Mouse (Mus musculus): Measurements from ENCODE around the gene Mtfmt. TPM values are rescaled to one million over a fixed set of nuclear protein-coding genes. Genes with fewer than 3 reads are reported as not detected.

The Mtfmt gene
- total and polyA plus RNA-seq, 3 experiments = 8.3 to 27.9 (median 16.0) TPM

DNA sequence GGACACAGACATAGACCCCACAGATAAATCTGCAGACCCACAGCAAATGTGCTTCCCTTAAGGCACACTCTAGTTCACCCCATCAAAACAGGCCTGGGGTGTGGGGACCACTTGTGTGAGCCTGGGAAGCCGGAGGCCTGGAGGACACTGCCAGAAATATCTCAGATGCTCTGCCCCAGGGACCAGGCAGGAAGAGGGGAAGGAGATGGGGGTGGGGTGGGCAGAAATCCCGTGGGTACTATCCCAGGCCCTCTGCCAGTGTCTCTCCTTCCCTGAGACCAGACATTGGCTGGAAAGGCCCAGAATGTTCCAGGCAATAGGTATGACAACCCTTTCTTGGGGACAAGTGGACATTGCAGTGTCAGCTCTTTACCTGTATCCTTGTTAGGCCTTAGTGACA, 42.0 kb upstream of the Mtfmt start:
- Histone ChIP-seq H3K9me3 (replicated peaks) (peaks cover 5% of the 10 kb centered on the region), H3K4me3 (ENCODE audit: low read depth, low read length) (no peak overlapping the region), H3K27me3 (ENCODE audit: insufficient read depth, low read length) (peaks cover 49% of the 10 kb centered on the region), H3K4me1 (ENCODE audit: insufficient read depth, low read depth, low read length) (peaks cover 6% of the 10 kb centered on the region), H3K36me3 (replicated peaks) (no peaks in the 10 kb centered on the region)
- ATAC-seq (ENCODE audit: extremely low read depth, insufficient number of reproducible peaks, low FRiP score, poor library complexity, severe bottlenecking) (no peak), DNase-seq (ENCODE audit: low spot score) (no peak)
- TF ChIP-seq CTCF (IDR thresholded peaks at IDR 0.05; ENCODE audit: low read depth, low read length) = no peak
- TF ChIP-seq GATA1 (IDR thresholded peaks at IDR 0.05; ENCODE audit: borderline replicate concordance, low read length) = no peak
- no peak for TF ChIP-seq TAL1 (conservative IDR thresholded peaks at IDR 0.05; ENCODE audit: low read depth, low read length)
- TF ChIP-seq POLR2AphosphoS5 (IDR thresholded peaks at IDR 0.05; ENCODE audit: insufficient replicate concordance, low read depth, low read length) = no peak
- TF ChIP-seq GATA2 (IDR thresholded peaks at IDR 0.05; ENCODE audit: borderline replicate concordance, low read depth, low read length) = no peak

DNA sequence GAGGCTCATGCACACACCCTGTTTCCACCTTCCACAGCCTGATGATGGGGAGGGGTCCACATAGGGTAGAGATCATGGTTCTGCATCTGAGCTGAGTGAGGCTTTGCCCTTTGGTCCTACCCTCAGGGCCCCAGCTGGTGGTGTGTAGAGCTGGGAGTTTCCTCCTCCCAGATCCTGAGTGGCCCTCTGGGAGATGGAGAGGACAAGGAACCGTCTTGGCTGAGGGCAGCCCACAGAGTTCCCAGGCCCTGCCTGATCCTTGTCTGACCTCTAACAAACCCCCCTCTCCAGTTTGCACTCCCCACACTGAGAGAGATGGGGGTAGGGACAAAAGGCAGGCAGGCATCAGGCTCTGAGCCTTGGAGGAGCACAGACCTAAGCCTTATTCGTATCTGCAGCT, 41.2 kb upstream of the Mtfmt start:
- H3K27me3 ChIP-seq (ENCODE audit: insufficient read depth, low read length) = peaks cover 50% of the 10 kb centered on the region
- peaks cover 7% of the 10 kb centered on the region for H3K4me1 ChIP-seq (ENCODE audit: insufficient read depth, low read depth, low read length)
- no peak for ATAC-seq (ENCODE audit: extremely low read depth, insufficient number of reproducible peaks, low FRiP score, poor library complexity, severe bottlenecking)
- TF ChIP-seq GATA2 (IDR thresholded peaks at IDR 0.05; ENCODE audit: borderline replicate concordance, low read depth, low read length) (no peak), CTCF (IDR thresholded peaks at IDR 0.05; ENCODE audit: low read depth, low read length) (no peak), TAL1 (conservative IDR thresholded peaks at IDR 0.05; ENCODE audit: low read depth, low read length) (no peak), GATA1 (IDR thresholded peaks at IDR 0.05; ENCODE audit: borderline replicate concordance, low read length) (no peak), POLR2AphosphoS5 (IDR thresholded peaks at IDR 0.05; ENCODE audit: insufficient replicate concordance, low read depth, low read length) (no peak)
- DNase-seq (ENCODE audit: low spot score) = no peak
- H3K9me3 ChIP-seq (replicated peaks) = peaks cover 5% of the 10 kb centered on the region
- no peaks in the 10 kb centered on the region for H3K36me3 ChIP-seq (replicated peaks)
- no peak overlapping the region for H3K4me3 ChIP-seq (ENCODE audit: low read depth, low read length)

DNA sequence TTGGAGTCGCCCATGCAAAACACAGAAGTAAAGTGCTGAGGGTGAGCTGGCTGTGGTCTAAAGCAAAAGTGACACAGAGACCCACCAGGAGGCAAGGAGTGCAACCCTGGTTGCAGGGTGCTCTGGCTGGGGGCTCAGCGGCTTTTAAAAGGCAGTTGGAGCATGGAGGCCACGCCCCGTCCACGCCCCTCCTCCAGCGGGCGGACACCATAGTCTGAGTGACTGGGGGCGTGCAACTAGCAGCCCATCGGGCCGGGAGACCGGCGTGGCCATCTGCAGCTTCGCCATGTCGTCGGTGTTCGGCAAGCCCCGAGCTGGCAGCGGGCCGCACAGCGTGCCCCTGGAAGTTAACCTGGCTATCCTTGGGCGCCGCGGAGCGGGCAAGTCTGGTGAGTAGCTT, 37.3 kb upstream of the Mtfmt start, which contains the start of gene Rasl12:
Rasl12 (plus strand) TSS at position 228 of the 400 bp plus-strand sequence.
- H3K27me3 ChIP-seq (ENCODE audit: insufficient read depth, low read length) = peaks cover 44% of the 10 kb centered on the region
- DNase-seq (ENCODE audit: low spot score) (no peak), ATAC-seq (ENCODE audit: extremely low read depth, insufficient number of reproducible peaks, low FRiP score, poor library complexity, severe bottlenecking) (no peak)
- H3K4me3 ChIP-seq (ENCODE audit: low read depth, low read length) = no peak within 1 kb of the TSS; the same call in 1 of the 2 replicates
- TF ChIP-seq CTCF (IDR thresholded peaks at IDR 0.05; ENCODE audit: low read depth, low read length) (no peak), POLR2AphosphoS5 (IDR thresholded peaks at IDR 0.05; ENCODE audit: insufficient replicate concordance, low read depth, low read length) (no peak), GATA1 (IDR thresholded peaks at IDR 0.05; ENCODE audit: borderline replicate concordance, low read length) (no peak), TAL1 (conservative IDR thresholded peaks at IDR 0.05; ENCODE audit: low read depth, low read length) (no peak), GATA2 (IDR thresholded peaks at IDR 0.05; ENCODE audit: borderline replicate concordance, low read depth, low read length) (no peak)
- H3K9me3 ChIP-seq (replicated peaks) = no peaks in the 10 kb centered on the region
- peaks cover 7% of the 10 kb centered on the region for H3K4me1 ChIP-seq (ENCODE audit: insufficient read depth, low read depth, low read length)
- no peaks in the 10 kb centered on the region for H3K36me3 ChIP-seq (replicated peaks)

DNA sequence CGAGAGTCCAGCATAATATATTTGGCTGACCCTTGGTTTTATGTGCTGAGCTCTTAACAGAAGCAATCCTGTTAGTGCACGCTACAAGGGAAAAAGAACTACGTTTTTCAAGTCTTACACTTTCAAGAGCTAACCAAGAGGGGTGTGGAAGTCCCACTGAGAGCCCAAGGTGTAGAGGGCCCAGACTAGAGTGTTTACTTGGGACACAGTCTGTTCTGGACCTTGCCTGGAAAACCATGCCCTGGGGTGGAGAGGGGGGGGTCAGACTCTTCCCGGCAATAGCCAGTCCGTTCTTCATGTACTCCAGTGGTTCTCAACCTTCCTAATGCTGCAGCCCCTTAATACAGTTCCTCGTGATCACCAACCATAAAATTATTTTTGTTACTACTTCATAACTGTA, 35.6 kb upstream of the Mtfmt start:
- Histone ChIP-seq H3K27me3 (ENCODE audit: insufficient read depth, low read length) (peaks cover 39% of the 10 kb centered on the region), H3K4me3 (ENCODE audit: low read depth, low read length) (no peak overlapping the region), H3K36me3 (replicated peaks) (no peaks in the 10 kb centered on the region), H3K4me1 (ENCODE audit: insufficient read depth, low read depth, low read length) (peaks cover 7% of the 10 kb centered on the region), H3K9me3 (replicated peaks) (no peaks in the 10 kb centered on the region)
- DNase-seq (ENCODE audit: low spot score) = no peak
- ATAC-seq (ENCODE audit: extremely low read depth, insufficient number of reproducible peaks, low FRiP score, poor library complexity, severe bottlenecking) = no peak
- TF ChIP-seq GATA1 (IDR thresholded peaks at IDR 0.05; ENCODE audit: borderline replicate concordance, low read length) = no peak
- TF ChIP-seq CTCF (IDR thresholded peaks at IDR 0.05; ENCODE audit: low read depth, low read length) = no peak
- TF ChIP-seq POLR2AphosphoS5 (IDR thresholded peaks at IDR 0.05; ENCODE audit: insufficient replicate concordance, low read depth, low read length) = no peak
- TF ChIP-seq GATA2 (IDR thresholded peaks at IDR 0.05; ENCODE audit: borderline replicate concordance, low read depth, low read length) = no peak
- no peak for TF ChIP-seq TAL1 (conservative IDR thresholded peaks at IDR 0.05; ENCODE audit: low read depth, low read length)

DNA sequence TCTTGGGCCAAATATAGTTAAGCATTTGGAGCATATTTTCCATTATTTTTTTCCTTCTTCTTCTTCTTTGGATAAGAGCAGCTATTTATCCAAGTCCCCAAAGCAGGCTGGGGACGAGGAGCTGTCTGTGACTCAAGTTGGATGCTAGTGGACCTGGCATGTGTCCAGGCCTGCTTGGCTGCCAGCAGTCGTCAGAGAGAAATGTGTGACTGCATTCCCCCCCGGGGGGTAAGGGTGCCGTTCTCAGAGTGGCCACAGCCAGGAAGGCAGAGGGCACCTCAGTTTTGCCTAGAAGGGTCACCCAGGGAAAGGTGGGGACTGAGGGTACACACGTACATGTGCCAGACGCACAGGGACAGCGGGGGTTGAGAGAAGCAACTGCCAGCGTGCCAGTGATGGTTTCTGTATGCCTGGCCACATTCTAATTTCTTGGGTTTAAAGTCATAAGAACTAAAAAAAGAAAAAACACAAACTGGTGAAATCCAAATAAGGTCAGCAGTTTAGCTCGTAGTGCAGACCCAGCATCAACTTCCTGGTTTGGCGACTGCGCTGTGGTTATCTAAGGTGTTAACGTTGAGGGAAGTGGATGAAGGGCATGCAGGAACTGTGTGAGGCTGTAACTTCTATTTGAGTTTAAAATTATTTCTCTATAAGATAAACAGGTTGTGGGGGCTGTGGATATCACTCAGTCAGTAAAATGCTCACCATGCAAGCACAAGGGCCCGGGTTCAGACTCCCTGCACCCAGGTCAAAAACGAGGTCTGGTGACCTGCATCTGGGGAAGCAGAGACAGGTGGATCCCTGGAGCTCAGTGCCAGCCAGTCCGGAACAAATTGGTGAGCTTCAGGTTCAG, 31.0 kb upstream of the Mtfmt start:
- Histone ChIP-seq H3K4me1 (ENCODE audit: insufficient read depth, low read depth, low read length) (no peaks in the 10 kb centered on the region), H3K9me3 (replicated peaks) (no peaks in the 10 kb centered on the region), H3K4me3 (ENCODE audit: low read depth, low read length) (no peak overlapping the region), H3K27me3 (ENCODE audit: insufficient read depth, low read length) (peaks cover 29% of the 10 kb centered on the region), H3K36me3 (replicated peaks) (no peaks in the 10 kb centered on the region)
- TF ChIP-seq TAL1 (conservative IDR thresholded peaks at IDR 0.05; ENCODE audit: low read depth, low read length) (no peak), POLR2AphosphoS5 (IDR thresholded peaks at IDR 0.05; ENCODE audit: insufficient replicate concordance, low read depth, low read length) (no peak), GATA2 (IDR thresholded peaks at IDR 0.05; ENCODE audit: borderline replicate concordance, low read depth, low read length) (no peak), CTCF (IDR thresholded peaks at IDR 0.05; ENCODE audit: low read depth, low read length) (no peak)
- ATAC-seq (ENCODE audit: extremely low read depth, insufficient number of reproducible peaks, low FRiP score, poor library complexity, severe bottlenecking) = no peak
- no peak for DNase-seq (ENCODE audit: low spot score)

DNA sequence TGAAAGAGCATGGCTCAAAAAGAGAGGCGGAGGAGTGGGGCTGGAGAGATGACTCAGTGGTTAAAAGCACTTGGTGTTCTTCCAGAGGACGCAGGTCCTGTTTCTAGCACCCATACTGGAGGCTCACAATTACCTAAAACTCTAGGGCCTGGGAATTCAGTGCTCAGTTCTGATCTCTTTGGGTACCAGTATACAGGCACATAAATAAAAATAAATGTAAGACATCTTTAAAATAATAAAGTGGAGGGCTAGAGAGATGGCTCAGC, 30.5 kb upstream of the Mtfmt start:
- Histone ChIP-seq H3K4me1 (ENCODE audit: insufficient read depth, low read depth, low read length) (no peaks in the 10 kb centered on the region), H3K36me3 (replicated peaks) (no peaks in the 10 kb centered on the region), H3K9me3 (replicated peaks) (no peaks in the 10 kb centered on the region), H3K4me3 (ENCODE audit: low read depth, low read length) (no peak overlapping the region), H3K27me3 (ENCODE audit: insufficient read depth, low read length) (peaks cover 30% of the 10 kb centered on the region)
- TF ChIP-seq TAL1 (conservative IDR thresholded peaks at IDR 0.05; ENCODE audit: low read depth, low read length) = no peak
- no peak for TF ChIP-seq POLR2AphosphoS5 (IDR thresholded peaks at IDR 0.05; ENCODE audit: insufficient replicate concordance, low read depth, low read length)
- no peak for TF ChIP-seq GATA2 (IDR thresholded peaks at IDR 0.05; ENCODE audit: borderline replicate concordance, low read depth, low read length)
- TF ChIP-seq CTCF (IDR thresholded peaks at IDR 0.05; ENCODE audit: low read depth, low read length) = no peak
- TF ChIP-seq GATA1 (IDR thresholded peaks at IDR 0.05; ENCODE audit: borderline replicate concordance, low read length) = no peak
- ATAC-seq (ENCODE audit: extremely low read depth, insufficient number of reproducible peaks, low FRiP score, poor library complexity, severe bottlenecking) (no peak), DNase-seq (ENCODE audit: low spot score) (no peak)
